Mouse (Mus musculus) layer of hippocampus, adult 11-12 months (tissue): ENCODE data around the gene Magel2.

Experiments
- DNase-seq: peaks from one replicate; pipeline ENCODE4 v3.0.0; 2022; ENCODE audit warnings: low spot score

Gene Magel2

GRCm38 (mm10) chr7:62376510-62377304, at the start of gene Magel2:
TSS of gene Magel2 (plus strand) at chr7:62377010.
- DNase-seq = no peak

- DNase-seq = no peak
These were observed 31.4 kb upstream of the Magel2 start for GRCm38 (mm10) chr7:62345411-62345810.

GRCm38 (mm10) chr7:62346269-62346668, 30.5 kb upstream of the Magel2 start, which contains the start of gene Ndn:
TSS of gene Ndn (plus strand) at chr7:62346569.
- DNase-seq = no peak

GRCm38 (mm10) chr7:62348106-62348803, 28.6 kb upstream of the Magel2 start:
- DNase-seq = peak; percentile 70

GRCm38 (mm10) chr7:62348804-62349190, 28.0 kb upstream of the Magel2 start:
- peak; percentile 4 for DNase-seq

- no peak for DNase-seq
These were observed 25.5 kb upstream of the Magel2 start for GRCm38 (mm10) chr7:62351266-62351665.

- DNase-seq = no peak
These were observed 11.7 kb upstream of the Magel2 start for GRCm38 (mm10) chr7:62365039-62365636.

- no peak for DNase-seq
These were observed 10.1 kb upstream of the Magel2 start for GRCm38 (mm10) chr7:62366730-62367129.

GRCm38 (mm10) chr7:62375658-62376057, 1.2 kb upstream of the Magel2 start:
- no peak for DNase-seq

GRCm38 (mm10) chr7:62377313-62377712, 503 bp downstream of the Magel2 start:
- no peak for DNase-seq

- no peak for DNase-seq
These were observed 1.7 kb downstream of the Magel2 start for GRCm38 (mm10) chr7:62378529-62378928.

GRCm38 (mm10) chr7:62382391-62382790, 5.6 kb downstream of the Magel2 start:
- DNase-seq = peak; percentile 38

- no peak for DNase-seq
These were observed 11.5 kb downstream of the Magel2 start for GRCm38 (mm10) chr7:62388291-62388690.

GRCm38 (mm10) chr7:62392202-62392601, 15.4 kb downstream of the Magel2 start:
- DNase-seq = no peak

- no peak for DNase-seq
These were observed 29.8 kb downstream of the Magel2 start for GRCm38 (mm10) chr7:62406573-62407050.

GRCm38 (mm10) chr7:62407803-62408202, 31.0 kb downstream of the Magel2 start:
- DNase-seq = no peak

- DNase-seq = no peak
These were observed 38.4 kb downstream of the Magel2 start for GRCm38 (mm10) chr7:62415222-62415621.

- DNase-seq = no peak
These were observed 39.4 kb downstream of the Magel2 start for GRCm38 (mm10) chr7:62416173-62416572.

GRCm38 (mm10) chr7:62418346-62418745, 41.5 kb downstream of the Magel2 start:
- no peak for DNase-seq

GRCm38 (mm10) chr7:62419105-62419492, 42.3 kb downstream of the Magel2 start:
- no peak for DNase-seq

GRCm38 (mm10) chr7:62419493-62420360, 42.9 kb downstream of the Magel2 start, which contains the start of gene Mkrn3:
TSS of gene Mkrn3 (minus strand) at chr7:62420139.
- DNase-seq = peak; percentile 49

- DNase-seq = no peak
These were observed 43.8 kb downstream of the Magel2 start for GRCm38 (mm10) chr7:62420566-62420965.
